Mouse (Mus musculus): Measurements from ENCODE around the gene Cd200r3.

Cd200r3 gene

GRCm38 (mm10) chr16:44988667-44989357, 45.3 kb downstream of the Cd200r3 start:
- no peak for DNase-seq (ENCODE audit: low read depth, low spot score)

GRCm38 (mm10) chr16:44993319-44994019, 50.0 kb downstream of the Cd200r3 start:
- no peak for DNase-seq (ENCODE audit: low read depth, low spot score)

DNA sequence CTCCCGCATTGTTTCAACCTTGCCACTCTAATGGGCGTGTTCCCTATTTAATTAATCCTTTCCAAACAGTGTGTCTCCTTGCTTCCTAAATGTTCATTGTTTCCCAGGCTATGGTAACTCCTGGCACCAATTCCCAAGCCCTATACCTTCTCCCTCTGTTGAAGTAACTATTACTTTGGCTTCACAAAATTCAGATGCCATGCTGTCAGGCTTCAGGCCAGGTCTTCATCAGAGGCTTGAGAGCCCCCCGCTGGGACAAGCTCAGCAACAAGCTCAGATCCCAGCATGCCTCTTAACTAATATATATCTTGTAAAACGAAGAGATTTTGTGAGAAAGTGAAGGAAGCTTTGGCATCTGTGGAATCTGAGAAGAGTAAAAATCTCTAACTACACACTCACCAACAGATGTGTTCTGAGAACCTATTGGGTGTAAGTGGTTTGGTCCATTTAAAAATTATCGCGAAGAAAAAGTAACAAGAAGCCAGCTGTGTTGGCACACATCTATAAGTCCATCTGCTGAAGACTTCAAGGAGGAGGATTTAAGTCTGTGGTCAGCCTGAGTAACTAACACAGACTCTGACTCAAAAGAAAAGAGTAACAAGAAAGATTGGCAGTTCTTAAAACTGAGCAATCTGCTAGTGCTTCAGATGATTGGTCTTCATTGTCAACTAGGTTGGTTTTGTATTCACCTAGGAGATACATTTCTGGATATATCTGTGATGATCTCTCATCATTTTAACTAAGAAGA, 50.9 kb downstream of the Cd200r3 start:
- DNase-seq (ENCODE audit: low read depth, low spot score), result no peak

- no peak for DNase-seq (ENCODE audit: low read depth, low spot score)
Observed at GRCm38 (mm10) chr16:44995111-44995510, 51.6 kb downstream of the Cd200r3 start.

DNA sequence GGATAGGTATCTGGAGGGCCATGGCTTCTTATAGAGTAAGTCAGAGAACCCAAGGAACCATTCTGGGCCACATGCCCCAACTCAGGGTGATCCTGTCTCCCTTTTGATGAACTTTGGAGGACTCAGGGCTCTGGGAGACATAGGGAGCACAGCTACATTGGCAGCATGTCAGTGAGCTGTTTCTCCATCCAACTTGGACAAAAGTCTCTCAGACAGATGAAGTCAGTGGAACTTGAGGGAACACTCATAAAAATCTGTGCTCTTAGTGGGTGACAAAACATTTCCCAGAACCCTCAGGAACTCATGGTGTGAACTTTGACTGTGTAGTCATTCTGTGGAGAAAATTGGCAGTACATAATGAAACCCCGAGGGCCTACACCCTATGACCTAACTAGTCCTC, 53.2 kb downstream of the Cd200r3 start:
- no peak for DNase-seq (ENCODE audit: low read depth, low spot score)

DNA sequence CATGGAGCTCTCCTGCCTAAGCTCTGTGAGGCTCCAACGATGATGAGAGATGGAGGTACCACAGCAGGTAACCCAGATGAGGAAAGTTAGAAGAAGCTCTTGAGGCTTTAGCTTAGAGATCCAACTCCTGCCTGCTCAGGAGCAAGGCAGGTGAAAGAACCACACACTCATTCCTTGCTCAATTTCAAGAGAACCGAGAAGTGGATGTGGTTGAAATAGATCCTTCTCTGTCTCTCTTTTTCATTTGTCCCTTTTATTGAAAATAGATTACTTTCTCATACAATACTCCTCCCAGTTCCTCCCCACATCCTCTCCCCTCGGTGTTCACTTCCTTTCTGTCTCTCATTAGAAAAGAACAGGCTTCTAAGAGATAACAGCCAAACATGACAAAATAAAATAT, 56.1 kb downstream of the Cd200r3 start:
- DNase-seq (ENCODE audit: low read depth, low spot score), result no peak

- DNase-seq (ENCODE audit: low read depth, low spot score), result no peak
Observed at GRCm38 (mm10) chr16:45004443-45004842, 61.0 kb downstream of the Cd200r3 start.

DNA sequence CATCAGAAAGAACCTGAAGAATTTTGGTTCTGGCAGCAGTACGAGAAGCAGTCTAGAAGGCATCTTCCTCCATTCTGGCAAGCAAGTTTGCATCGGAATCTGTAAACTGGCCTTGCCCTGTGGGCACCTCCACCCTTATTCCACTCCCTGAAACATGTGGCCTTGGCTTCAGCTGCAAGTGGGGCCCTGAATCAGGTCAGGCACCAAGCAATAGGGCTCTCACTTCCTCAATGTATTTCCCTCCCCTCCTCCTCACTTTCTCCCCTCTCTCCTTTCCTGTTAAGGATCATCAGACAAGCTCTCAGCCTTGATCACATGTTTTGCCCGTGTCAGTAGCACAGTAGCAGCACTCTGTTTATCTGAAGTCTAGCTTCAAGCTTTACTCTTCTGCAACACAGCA, 61.8 kb downstream of the Cd200r3 start:
- DNase-seq (ENCODE audit: low read depth, low spot score), result no peak

DNA sequence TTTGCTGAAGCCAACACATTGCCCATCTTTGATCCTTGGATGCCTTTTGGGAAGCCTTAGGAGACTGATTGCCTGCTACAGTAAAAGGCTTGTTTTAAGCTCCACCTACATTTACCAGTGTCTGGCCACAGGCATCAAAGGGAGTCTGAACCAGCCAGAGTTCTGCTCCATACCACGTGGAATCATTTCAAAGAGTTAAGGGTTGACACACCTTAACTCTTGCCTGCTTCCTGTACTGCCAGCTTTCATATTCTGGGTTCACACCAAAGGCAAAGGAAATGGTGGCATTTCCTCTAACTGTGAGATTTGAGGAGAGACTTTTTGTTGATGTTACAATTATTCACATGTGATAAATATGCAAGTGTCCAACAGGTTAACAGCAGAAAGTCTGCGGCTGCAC, 63.5 kb downstream of the Cd200r3 start:
- no peak for DNase-seq (ENCODE audit: low read depth, low spot score)

- no peak for DNase-seq (ENCODE audit: low read depth, low spot score)
Observed at GRCm38 (mm10) chr16:45007807-45008206, 64.3 kb downstream of the Cd200r3 start.

DNA sequence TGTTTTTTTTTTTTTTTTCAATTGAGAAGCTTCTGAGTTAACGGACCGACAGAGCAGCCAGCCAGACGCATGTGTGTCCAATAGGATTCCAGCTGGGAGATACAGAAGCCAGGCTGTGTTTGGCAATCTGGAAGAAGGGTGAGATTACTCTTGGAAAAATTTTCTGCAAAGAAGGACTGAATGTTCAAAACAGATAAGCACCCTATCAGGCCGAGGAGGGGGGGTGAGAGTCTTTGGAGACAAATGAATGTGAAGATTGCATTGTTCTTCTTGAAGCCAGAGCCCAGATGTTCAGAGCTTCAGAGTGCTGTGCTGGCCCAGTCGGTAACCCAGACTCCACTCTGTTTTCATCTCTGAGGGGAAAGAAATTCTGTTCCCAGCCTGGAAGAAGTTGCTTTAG, 66.2 kb downstream of the Cd200r3 start:
- no peak for DNase-seq (ENCODE audit: low read depth, low spot score)

GRCm38 (mm10) chr16:45015591-45015990, 72.1 kb downstream of the Cd200r3 start:
- DNase-seq (ENCODE audit: low read depth, low spot score), result no peak

- no peak for DNase-seq (ENCODE audit: low read depth, low spot score)
Observed at GRCm38 (mm10) chr16:45016488-45016887, 73.0 kb downstream of the Cd200r3 start.

DNA sequence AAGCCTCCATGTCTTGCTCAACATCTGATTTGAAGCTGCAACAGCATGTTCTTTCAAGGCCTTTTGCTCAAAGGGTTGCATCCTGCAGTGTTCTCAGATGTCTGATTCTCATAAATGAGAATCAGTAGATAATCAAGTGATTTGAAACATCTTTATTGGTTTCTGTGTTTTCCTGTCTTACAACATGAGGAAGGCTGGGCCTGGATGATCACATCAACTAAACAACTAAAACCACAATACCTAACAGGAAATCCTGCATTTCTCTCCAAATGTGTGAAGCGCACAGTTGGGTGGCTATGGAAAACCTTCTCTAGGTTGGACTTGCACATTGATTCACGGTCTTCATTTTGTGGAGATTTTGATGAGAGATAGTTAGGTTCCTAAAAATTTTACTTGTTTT, 75.4 kb downstream of the Cd200r3 start:
- no peak for DNase-seq (ENCODE audit: low read depth, low spot score)

DNA sequence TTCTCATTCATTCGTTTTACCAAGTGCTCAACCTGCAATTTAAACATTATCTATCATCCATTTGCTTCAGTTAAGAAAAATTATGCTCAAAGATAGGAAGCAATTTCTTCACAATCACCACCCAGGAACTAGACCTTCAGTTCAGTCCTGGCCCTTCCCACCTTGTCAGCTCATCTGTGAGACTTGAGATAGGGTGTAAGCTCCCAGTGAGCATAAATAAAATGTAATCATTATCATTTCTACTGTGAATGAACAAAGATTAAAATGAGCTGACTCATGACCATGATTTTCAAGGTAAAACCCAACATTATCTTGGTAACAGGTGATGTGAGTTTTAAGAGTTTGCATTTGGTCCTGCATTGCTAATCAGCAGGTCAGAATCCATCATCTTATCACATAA, 76.6 kb downstream of the Cd200r3 start:
- no peak for DNase-seq (ENCODE audit: low read depth, low spot score)

- DNase-seq (ENCODE audit: low read depth, low spot score), result no peak
Observed at GRCm38 (mm10) chr16:45020669-45021309, 77.3 kb downstream of the Cd200r3 start.

- no peak for DNase-seq (ENCODE audit: low read depth, low spot score)
Observed at GRCm38 (mm10) chr16:45021443-45021842, 78.0 kb downstream of the Cd200r3 start.

DNA sequence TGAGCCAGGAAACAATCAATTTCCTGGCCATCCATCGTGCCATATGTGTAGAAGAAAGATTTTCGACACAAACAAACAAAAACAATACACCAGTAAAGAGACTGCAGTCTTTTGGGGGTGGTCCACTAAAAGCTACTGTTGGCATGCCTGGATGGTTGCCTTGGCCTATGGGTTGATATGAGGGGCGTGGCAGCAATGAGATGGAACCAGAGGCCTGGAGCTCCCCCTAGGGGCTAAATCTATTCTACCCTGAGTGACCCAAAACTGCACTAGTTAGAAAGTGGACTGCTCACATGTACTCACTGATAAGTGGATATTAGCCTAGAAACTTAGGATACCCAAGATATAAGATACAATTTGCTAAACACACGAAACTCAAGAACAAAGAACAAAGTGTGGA, 80.4 kb downstream of the Cd200r3 start:
- peak; percentile 69 for DNase-seq (ENCODE audit: low read depth, low spot score)

DNA sequence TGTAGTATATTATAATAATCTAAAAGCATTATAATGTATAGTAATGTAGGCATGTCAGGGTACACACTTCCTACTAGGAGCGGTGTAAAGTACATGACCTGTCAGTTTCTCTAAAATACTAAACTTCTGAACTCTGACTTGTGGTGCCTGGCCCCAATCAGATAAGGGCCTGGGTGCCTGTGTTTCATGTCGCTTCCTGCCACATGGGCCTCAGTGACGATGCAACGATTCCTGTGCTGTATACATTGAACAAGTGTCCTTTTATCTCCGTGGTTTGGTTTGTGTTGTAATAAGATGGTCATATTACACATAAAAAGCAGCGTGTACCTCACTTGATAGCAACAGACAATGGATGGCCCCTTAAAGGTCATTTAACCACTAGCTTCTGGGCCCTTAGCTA, 81.8 kb downstream of the Cd200r3 start:
- DNase-seq (ENCODE audit: low read depth, low spot score), result no peak

DNA sequence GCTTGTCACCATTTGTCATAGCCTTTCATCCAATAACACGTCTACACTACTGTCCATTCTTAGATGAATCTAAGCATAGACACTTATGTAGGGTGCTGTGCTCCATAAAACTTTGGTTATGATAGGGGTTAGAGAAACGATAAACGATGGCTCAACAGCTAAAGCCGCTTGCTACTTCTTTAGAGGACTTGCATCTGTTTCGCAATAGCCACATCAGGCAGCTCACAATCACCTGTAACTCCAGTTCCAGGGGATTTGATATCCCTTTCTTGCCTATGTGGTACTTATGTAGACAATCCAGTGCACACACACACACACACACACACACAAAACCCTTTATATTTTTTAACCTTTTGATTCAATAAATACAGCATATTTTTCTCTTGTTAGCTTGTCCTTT, 85.6 kb downstream of the Cd200r3 start:
- no peak for DNase-seq (ENCODE audit: low read depth, low spot score)

- no peak for DNase-seq (ENCODE audit: low read depth, low spot score)
Observed at GRCm38 (mm10) chr16:45029493-45029892, 86.0 kb downstream of the Cd200r3 start.

GRCm38 (mm10) chr16:45030127-45030526, 86.6 kb downstream of the Cd200r3 start:
- no peak for DNase-seq (ENCODE audit: low read depth, low spot score)
